Comparison of ENCODE assay signal across 30 mouse cellular contexts in the genomic region with DNA sequence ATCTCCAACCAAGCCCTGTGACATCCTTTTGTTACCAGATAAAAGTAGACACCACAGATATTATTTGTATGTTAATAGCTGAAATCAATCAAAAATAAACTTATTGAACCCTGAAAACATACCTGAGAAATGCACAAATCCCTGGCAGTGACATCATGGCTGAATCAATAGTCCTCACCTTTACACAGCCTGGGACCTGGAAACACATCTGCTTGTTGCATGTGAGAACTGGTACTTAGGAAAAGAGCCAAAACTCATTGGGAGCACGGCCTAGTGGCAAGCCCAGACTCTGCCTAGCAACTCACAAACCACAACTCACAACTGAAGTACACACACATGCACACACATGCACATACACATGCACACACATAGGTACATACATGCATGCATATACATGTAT.
"Had no signal": no experiment of that assay in that cellular context is flagged by ENCODE, and none has a peak within 500 bp of the region (broad histone marks: within the 10 kb centered on the region; RNA-seq: fewer than 3 reads in every experiment).

No protein-coding gene starts in this region.

- H3K9ac ChIP-seq: limb, embryonic 12.5 days; limb, embryonic 13.5 days; limb, embryonic 15.5 days; liver, embryonic 12.5 days; liver, embryonic 13.5 days; liver, embryonic 14.5 days; liver, embryonic 15.5 days; lung, embryonic 14.5 days; lung, embryonic 15.5 days; midbrain, embryonic 12.5 days; midbrain, embryonic 13.5 days; midbrain, embryonic 15.5 days; neural tube, embryonic 12.5 days; neural tube, embryonic 13.5 days had no signal

- ATAC-seq: liver, embryonic 12.5 days; lung, postnatal 0 days; midbrain, embryonic 13.5 days; midbrain, embryonic 15.5 days; midbrain, embryonic 16.5 days had no signal

- H3K4me2 ChIP-seq: limb, embryonic 12.5 days; limb, embryonic 13.5 days; limb, embryonic 15.5 days; liver, embryonic 12.5 days; liver, embryonic 13.5 days; liver, embryonic 15.5 days; lung, embryonic 14.5 days; lung, embryonic 15.5 days; midbrain, embryonic 11.5 days; midbrain, embryonic 12.5 days; midbrain, embryonic 13.5 days; midbrain, embryonic 15.5 days; neural tube, embryonic 12.5 days; neural tube, embryonic 13.5 days had no signal

- H3K4me3 ChIP-seq: left cerebral cortex, adult 2 months; limb, embryonic 10.5 days; limb, embryonic 12.5 days; limb, embryonic 13.5 days; limb, embryonic 15.5 days; liver, embryonic 12.5 days; liver, embryonic 13.5 days; liver, embryonic 15.5 days; lung, embryonic 15.5 days; megakaryocyte, embryonic 14.5 days; midbrain, embryonic 10.5 days; midbrain, embryonic 12.5 days; midbrain, embryonic 13.5 days; midbrain, embryonic 15.5 days; myocyte; neural tube, embryonic 12.5 days; neural tube, embryonic 13.5 days had no signal

- DNase-seq: left cerebral cortex, postnatal 4 days; liver, embryonic 13.5 days; lung, adult 18-20 months; lung, adult 2 months; lung, embryonic 14.5 days; lung, postnatal 10 days; lung, postnatal 14 days; lung, postnatal 36 days; midbrain, embryonic 14.5 days had no signal

- H3K9me3 ChIP-seq: limb, embryonic 10.5 days; limb, embryonic 12.5 days; limb, embryonic 13.5 days; limb, embryonic 15.5 days; liver, embryonic 12.5 days; liver, embryonic 13.5 days; liver, embryonic 15.5 days; lung, embryonic 15.5 days; megakaryocyte, embryonic 14.5 days; midbrain, embryonic 10.5 days; midbrain, embryonic 12.5 days; midbrain, embryonic 13.5 days; midbrain, embryonic 15.5 days; neural tube, embryonic 12.5 days; neural tube, embryonic 13.5 days had no signal

- H3K27ac ChIP-seq: left cerebral cortex, adult 2 months; limb, embryonic 10.5 days; limb, embryonic 12.5 days; limb, embryonic 13.5 days; limb, embryonic 15.5 days; liver, embryonic 12.5 days; liver, embryonic 13.5 days; liver, embryonic 14.5 days; liver, embryonic 15.5 days; lung, embryonic 15.5 days; macrophage; midbrain, embryonic 10.5 days; midbrain, embryonic 12.5 days; midbrain, embryonic 13.5 days; midbrain, embryonic 15.5 days; neural tube, embryonic 12.5 days; neural tube, embryonic 13.5 days had no signal

- H3K27me3 ChIP-seq: liver, embryonic 12.5 days; liver, embryonic 13.5 days; liver, embryonic 15.5 days; lung, embryonic 15.5 days; megakaryocyte, embryonic 14.5 days; midbrain, embryonic 13.5 days; midbrain, embryonic 15.5 days; neural tube, embryonic 12.5 days; neural tube, embryonic 13.5 days had no signal

- H3K4me1 ChIP-seq: limb, embryonic 12.5 days; limb, embryonic 13.5 days; limb, embryonic 15.5 days; liver, embryonic 12.5 days; liver, embryonic 13.5 days; liver, embryonic 15.5 days; lung, embryonic 15.5 days; megakaryocyte, embryonic 14.5 days; midbrain, embryonic 13.5 days; midbrain, embryonic 15.5 days; neural tube, embryonic 12.5 days had no signal

- H3K36me3 ChIP-seq: limb, embryonic 10.5 days; limb, embryonic 12.5 days; limb, embryonic 13.5 days; limb, embryonic 15.5 days; liver, embryonic 12.5 days; liver, embryonic 13.5 days; liver, embryonic 15.5 days; lung, embryonic 15.5 days; midbrain, embryonic 10.5 days; midbrain, embryonic 12.5 days; midbrain, embryonic 13.5 days; midbrain, embryonic 15.5 days; neural tube, embryonic 12.5 days; neural tube, embryonic 13.5 days had no signal
